Mouse (Mus musculus) c-Kit-positive CD71-negative TER-119-negative erythroid progenitor cells, embryonic 14.5 days (primary cell): ENCODE data around the gene Gm10643.

Experiments used
- DNase-seq: peaks from one replicate; pipeline ENCODE4 v3.0.0-alpha.2; 2013; ENCODE audit warnings: low read depth

Gene Gm10643

DNA sequence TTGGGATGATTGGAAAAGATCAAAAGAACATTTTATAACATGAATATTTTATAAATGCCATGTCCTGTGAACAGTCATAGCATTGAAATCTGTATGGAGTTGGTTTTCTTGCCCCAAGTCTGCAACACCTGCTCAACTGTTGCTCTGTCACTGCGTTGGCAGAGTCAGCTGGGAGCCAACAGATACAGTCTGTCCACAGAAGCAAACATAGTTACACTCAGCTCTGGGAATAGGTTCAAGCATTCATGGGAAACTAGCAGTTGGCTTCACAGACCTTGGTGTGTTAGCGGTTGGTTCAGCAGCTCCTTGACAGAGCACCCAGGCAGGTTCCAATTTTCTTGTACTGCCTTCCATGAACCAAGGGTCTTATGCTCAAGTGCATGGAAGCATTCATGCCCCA lies 5.7 kb upstream of the Gm10643 start:
- no peak for DNase-seq

DNA sequence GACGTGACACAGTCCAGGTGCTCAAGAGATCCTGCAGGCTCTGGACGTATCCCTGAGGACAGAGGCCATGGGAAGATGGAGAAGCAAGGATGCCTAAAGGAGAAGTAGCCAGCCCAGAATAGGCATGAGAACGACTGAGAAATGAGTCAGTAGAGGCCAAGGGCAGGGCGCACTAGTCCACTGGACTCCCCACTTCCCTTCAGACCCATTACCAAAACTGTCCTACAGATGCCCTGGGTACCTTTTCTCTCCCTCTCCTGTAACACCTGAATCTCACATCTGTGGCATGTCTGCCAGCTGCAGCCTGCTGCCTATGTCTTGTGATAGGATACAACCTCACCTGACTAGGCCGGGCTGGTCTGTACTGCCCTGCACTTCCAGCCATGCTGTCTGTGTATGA lies 5.3 kb upstream of the Gm10643 start:
- DNase-seq, result no peak

DNA sequence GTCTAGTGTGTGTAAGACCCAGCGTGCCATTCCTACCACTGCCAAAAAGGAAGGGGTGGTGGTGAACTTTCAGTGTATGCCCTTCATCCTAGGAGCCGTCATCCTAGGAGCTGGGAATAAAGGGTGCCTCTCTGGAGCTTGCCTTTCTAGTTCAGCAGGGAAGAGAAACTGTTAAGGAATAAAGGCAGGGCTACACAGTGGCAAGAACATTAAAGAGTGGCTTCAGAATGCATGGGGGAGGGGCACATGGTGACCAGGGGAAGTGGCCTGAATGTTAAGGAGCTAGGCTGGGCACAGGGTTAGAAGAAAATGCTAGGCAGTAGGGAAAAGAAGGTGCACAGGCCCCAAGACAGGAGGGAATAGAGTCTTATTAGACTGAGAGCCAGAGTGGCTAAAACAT lies 4.8 kb upstream of the Gm10643 start:
- DNase-seq, result no peak

DNA sequence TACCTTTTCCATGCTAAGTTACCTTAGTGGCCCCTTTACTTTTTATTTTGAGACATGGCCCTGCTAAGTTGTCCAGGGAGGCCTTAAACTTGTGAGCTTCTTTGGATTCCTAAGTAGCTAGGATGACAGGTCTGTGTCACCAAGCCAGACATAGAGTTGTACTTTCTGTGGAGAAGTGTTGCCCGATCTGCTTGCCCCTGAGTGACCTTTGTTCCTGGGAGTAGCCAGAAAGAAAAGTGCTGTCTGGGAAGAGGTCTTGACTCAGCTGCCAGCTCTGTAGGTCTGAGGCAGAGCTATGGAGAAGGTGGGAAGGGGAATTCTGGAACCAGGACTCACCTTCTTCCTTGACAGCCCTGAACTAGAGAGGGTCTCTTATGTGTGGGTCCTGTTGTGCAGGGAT lies 4.2 kb upstream of the Gm10643 start:
- DNase-seq, result no peak

DNA sequence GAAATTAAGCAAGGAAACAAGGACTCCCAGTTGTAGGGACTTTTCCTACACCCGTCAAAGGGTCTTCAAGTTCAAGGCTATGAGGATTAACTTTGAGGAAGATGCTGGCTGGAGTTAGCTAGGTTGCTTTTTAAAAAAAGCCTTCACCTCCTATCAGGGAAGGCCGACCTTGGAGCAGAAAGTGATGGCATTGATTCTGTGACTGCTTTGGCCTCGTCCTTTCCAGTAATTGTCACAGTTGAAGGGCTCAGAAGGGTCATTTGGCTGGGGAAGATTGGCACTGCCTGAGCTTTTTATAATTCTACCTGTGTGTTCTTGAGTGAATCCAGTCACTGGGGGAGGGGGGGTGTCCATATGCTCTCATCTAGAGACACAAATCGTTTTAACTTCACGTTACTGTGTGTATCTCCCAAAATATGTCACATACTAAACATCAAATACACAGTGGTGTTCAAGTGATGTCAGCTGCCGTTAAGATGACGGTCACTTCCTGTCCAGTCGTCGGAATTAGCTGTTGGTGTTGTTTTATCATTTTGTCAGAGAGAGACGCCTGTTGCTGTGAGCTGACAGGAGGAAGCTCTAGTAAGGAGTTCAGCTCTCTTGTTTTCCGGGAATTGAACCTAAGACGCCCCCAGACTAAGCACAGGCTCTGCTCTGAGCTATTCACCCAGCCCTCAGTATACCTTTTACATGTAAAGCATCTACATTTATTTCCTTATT lies 3.5 kb upstream of the Gm10643 start:
- DNase-seq, result no peak

DNA sequence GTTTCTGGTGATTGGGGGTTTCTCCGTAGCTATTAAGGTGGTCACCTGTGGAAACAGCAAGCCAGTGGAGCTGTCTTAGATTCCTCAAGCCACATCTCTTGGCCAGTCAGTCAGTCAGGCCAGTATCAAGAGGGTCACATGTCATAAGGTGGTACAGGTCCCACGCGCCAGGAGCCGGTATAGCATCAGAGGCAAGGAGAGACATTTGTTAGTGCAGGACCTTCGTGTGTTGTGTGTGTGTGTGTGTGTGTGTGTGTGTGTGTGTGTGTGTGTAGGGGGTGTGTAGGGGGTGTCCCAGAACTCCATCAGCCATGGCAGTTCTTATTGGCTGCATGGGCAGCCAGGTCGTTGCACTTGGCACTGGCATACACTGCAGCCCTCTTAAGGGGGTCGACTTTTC lies 3.0 kb upstream of the Gm10643 start:
- DNase-seq, result no peak

DNA sequence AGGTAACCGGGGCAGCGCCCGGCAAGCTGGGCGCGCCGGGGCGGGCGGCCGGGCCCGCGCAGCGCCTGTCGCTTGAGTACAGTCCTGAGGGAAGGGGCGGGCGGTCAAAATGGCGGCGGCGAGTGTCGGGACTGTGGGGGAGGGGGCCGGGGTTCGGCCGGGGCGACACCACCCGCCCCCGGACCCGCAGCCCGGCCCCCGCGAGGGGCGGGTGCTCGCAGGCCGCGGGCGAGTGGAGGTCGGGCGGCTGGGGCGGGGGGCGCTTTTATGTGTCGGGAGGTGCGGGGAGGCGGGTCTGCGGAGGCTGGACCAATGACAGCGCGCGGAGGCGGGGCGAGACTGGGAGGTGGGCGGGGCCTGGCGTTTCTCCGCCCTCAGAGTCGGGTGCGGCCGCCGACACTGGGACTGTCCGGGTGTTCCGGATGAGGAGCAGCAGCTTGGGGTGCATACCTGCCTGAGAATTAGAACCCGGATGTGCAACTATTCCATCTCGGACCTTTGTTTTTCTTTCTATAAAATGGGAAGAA lies 2.2 kb upstream of the Gm10643 start:
- peak; percentile 82 for DNase-seq

DNA sequence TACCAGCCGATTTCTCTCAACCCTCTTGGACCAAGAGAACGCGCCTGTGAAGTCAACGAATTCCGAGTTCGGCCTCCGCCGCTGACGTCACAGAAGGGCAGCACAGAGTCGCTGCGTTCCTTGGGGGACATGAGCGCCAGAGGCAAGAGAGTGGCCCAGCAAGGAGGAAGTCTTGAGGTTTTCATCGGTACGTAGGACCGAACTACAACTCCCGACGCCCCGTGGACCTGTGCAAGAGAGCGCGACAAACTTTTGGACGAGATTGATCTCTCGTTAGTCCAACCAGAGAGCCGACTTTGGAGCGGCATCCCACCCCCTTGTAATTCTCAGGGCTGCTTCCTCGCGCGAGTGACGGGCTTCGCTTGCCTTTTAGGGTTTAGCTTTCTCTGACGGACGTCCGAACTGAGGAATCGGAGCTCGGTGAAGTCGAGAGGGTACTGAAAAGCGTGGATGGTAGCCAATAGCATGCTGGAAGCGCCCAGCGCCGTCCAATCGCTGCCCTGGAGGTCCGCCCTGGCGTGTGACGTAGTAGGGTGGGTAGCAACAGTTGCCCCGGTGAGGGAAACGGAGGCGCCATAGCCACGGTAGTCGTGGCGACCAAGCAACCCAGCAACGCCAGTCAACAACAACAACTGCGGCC lies 1.5 kb upstream of the Gm10643 start, which contains the start of gene Rfx1:
Rfx1 (plus strand) TSS at position 544 of the 640 bp plus-strand sequence.
- DNase-seq, result peak; percentile 98

DNA sequence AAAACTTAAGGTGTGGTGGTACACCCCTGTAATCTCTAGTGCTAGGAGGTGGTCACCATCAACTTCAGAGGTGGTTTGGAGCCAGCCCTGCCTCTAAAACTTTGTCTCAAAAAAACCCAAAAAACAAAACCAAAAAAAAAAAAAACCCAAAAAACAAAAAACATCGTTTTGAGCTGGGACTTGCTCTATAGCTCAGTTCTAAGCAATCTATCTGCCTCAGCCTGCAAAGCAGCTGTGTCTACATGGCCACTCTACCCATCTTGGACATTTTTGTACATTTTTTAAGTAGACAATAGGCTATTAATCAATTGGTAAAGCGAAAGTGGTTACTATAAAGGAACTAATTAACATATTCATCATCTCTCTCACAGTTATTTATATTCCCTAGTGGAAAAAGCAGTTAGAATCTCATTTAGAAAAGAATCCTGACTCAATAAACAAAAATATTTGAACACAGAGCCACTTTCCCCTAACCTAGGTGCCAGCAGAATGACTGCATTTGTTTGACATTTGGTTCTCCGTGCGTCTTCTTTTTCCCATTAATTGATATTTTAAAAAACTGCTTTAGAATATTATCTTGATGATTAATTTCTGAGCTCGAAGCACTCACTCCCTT lies 628 bp upstream of the Gm10643 start:
- no peak for DNase-seq

DNA sequence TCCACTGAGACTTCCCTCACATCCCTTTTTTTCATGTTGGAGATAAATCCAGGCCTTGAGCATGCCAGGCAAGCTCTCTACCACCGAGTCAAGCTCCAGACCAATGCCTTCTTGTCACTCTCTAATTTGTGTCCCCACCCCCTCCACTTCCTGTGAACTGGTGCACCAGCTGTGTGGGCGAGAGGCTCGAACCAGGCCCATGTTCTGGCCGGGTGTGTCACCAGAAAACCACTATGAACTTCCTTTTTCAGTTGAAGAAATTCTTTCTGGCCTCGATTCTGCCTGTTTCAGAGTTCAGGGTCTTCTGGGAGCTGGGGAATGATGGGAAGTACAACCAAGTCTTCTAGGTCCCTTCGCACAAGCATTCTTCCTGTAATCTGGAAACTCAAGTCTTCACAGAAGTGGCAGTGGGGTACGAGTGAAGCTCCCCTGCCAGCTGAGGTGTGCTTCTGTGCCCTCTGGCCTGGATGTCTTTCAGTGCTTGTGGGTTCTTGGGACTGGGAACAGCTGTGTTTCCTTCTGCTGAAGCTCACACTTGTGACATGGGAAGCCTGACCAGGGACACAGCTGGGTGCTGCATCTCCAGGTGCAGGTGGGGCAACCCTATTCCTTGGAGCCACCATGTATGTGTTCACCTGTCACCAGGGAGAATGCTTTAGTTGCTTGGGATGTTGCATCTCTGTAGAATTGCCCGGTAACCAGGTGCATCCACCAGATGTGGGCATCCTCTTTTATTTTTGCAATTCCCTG lies 901 bp downstream of the Gm10643 start:
- DNase-seq, result no peak

DNA sequence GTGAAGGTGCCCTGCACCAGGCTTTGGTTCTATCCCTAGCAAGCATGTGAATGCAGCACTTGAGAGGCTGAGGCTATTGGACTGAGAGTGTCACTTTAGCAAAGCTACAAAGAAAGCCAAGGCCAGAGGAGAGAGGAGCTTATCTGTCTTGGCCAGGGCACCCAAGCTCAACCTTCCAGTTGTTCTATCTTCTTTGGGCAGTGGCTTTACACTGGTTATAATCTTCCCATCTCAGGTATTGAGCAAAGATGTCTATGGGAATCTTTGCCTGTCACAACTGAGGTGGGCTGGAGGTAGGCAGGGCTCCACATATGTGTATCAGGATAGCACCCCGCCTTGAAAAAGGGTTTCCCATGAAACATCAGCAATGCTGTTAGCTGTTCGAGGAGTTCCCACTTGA lies 4.7 kb downstream of the Gm10643 start:
- DNase-seq, result no peak

DNA sequence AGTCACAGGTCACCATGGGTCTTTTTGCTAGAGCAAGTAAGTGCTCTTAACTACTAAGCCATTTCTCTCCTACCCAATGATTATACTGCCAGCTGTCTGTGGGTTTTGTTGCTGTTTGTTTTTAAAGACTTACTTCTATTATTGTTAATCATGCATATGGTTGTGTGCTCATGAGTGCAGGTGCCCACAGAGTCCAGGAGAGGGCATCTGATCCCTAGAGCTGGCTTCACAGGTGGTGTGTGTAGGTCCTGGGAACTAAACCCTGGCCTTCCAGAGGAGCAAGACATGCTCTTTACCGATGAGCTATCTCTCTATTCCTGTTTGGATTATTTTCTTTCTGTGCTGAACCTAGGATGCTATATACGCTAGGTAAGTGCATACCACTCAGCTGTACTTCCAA lies 5.7 kb downstream of the Gm10643 start:
- no peak for DNase-seq

DNA sequence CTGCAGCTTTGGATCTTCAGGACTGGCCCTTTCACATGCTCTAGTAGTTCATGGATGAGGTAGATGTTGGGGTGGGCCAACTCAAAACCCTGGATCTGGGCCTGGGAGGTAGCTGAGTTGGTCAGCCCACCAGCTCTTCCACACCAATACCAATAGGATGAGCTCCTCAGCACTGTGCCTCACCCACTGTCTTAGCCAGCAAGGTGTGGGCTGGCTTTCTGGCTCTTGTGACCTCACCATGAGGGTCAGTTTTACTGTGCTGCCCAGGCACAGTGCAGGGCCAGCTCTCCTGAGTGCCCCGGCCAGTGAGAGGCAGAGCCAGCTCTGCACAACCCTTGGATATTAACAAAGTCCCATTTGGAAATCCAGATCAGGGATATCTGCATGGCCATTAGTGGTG lies 7.1 kb downstream of the Gm10643 start:
- no peak for DNase-seq

DNA sequence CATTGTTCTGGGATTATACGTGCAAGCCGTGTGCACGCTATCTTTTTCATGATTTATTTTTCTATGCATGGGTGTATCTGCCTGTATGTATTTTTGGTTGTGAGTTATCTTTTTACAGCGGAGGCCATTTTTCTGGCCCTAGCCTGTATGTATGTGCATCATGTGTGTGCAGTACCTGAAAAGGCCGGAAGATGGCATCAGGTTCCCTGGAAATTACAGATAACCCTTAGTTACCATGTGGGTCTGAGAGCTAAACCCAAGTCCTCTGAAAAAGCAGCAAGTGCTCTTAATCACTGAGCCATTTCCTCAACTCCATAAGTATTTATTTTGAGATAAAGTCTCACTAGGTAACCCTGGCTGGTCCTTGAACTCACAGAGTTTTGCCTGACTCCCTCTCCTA lies 11.7 kb downstream of the Gm10643 start:
- DNase-seq, result no peak

DNA sequence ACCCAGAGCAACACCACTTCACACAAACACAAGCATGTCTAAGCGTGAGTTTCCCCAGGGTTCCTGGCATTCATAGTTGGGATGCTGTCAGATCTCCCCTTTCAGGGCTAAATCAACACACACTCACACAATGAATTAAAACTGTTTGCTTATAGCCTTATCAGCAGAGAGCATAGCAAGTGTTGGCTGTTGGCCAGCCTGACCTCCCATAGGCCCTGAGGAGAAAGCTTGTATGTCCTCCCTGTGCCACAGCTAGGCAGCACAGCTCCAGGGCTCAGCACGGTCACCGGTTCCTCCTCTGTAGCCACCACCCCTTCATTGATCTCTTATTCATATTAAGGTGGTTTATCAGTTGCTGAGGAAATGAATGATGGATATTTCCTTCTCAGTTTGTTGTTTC lies 12.2 kb downstream of the Gm10643 start:
- no peak for DNase-seq

DNA sequence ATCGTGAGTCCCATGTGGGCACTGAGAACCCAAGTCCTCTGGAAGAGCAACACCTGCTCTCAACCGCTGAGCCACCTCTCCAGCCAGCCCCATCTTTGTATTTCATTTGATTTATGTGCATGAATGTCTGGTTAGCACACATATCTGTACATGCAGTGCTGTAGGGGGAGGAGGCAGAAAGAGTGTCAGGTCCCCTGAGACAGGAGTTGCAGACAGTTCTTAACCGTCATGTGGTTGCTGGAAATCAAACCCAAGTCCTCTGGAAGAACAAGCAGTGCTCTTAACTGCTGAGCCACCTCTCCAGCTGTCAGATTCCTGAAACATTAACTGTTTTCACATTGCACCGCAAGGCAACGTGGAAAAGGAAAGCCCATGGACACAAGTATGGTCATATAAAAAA lies 16.8 kb downstream of the Gm10643 start:
- DNase-seq, result no peak

DNA sequence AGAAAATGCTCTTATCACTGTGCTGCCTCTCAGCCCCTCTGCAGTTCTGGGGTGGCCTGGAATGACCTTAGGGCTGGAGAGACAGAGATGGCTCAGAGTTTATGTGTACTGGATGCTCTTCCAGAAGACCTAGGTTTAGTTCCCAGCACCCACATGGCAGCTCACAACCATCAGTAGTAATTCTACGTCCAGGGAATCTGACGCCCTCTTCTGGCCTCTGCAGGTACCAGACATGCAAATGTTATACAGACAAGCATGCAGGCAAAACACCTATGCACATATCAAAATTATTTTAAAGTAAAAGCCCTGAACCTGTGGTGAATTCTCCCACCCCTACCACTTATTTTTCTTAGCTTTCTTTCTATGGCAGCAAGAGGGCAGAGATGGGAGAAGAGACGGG lies 18.4 kb downstream of the Gm10643 start:
- DNase-seq, result no peak

DNA sequence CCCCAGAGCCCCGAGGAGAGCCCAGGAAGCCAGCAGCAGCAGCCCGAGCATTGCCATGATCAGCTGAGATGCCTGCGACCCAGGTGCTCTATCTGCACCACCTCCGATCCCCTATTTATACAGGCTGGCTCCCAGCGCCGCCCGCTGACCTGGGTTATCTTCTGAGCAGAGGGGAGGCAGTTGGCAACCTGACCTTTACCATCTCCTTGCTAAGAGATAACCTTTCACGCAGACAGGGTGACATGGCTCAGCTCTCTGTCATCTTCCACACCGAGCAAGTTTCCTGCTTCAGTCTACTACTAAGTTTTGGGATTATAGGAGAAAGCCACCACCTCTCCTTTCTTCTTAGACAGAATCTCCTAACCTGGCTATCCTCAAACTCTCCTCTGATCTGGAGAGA lies 20.0 kb downstream of the Gm10643 start, which contains the start of gene Rln3:
Rln3 (minus strand) TSS at position 101 of the 400 bp plus-strand sequence.
- DNase-seq, result no peak

DNA sequence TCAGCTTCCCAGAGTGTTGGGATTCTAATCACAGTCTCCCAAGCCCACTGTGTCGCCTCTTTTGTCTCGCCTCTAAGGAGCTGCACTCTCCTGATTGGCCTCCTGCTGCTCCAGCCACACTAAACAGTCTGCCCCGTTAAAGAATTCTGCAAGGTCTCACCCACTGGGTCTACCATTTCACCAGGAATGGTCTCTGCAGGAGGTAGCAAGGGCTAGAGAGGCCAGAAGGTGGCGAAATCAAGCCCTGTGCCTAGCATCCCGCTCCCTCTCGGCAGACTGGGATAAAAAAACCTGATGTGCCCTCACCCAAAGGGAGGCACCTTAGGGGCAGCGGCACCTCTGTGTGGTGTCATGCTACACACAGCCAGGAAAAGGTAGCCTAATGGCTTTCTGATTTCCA lies 20.8 kb downstream of the Gm10643 start:
- DNase-seq, result no peak

DNA sequence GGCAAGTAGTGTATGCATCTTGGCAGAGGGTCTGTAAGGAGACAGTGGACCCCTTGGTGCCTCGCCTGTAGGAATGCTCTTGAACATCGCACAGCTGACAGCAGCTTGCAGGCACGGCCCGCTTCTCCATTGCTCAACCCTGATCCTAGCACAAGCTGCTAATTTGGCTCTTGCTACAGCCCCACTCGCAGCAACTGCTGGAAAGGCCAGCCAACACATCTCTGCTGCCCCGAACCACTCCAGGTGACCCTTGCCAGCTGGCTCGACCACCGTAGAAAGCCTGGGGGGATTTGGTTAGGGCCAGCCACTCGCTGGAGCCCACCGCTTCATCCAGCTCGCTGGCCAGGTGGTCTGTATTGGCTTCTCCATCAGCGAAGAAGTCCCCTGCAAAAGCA lies 22.0 kb downstream of the Gm10643 start:
- DNase-seq, result no peak

DNA sequence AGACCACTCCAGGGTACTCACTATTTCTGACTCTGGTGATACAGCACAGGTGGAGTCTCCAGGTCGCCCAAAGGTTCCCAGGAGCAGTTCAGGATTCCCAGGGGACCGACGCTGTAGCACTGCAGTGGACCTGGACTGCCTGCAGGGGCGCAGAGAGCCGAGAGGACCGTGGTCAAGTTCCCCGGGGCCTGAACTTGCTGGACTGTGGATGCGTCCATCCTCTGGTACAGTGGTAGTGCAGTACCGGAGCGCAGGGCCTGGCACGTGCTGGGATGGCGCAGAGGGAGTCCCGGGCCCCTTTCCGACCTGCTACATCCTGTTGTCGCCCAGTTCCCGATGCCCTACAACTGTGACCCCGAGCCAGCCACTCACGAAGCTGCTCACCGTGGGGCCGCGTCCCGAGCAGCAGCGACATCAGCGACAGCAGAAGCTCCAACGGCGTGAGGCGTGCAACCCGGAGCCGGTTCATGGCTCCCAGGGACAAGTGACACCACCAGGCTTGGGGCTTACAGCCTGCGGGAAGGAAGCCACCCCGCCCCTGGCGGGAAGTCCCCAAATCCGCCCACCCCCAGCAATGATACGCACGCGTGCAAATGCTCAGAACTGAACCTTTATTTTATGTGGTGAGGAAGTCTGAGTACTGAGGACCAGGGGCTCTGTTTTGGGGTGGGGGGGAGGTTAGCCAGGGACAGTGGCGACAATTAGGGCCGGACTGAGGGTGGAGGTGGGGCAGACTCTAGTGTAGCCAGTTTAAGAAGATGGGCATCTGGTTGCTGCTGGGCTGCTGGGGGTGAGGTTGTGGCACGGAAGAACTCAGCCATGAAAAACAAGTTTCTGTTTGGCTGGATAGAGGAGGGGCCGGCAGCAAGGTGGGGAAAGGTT lies 22.6 kb downstream of the Gm10643 start, which contains the start of gene Il27ra:
Il27ra (minus strand) TSS at position 524 of the 882 bp plus-strand sequence.
- no peak for DNase-seq
